Mouse (Mus musculus) layer of hippocampus, adult 18-20 months (tissue): Measurements from ENCODE around the gene Creb3l4. TPM values are rescaled to one million over a fixed set of nuclear protein-coding genes. Genes with fewer than 3 reads are reported as not detected.

Source experiments
- DNase-seq, 2 experiments: peaks; one replicate each; pipeline ENCODE4 v3.0.0; 2022; ENCODE audit warnings: low spot score in 2 of 2
- total RNA-seq, 2 experiments: library from RNA; stranded (reverse); gene quantifications; 2 replicates each; pipeline ENCODE4 v1.2.3; 2021

Gene Creb3l4
- total RNA-seq, 2 experiments from 2014 or later, result 0.41 TPM; not detected in 1

GRCm38 (mm10) chr3:90241251-90241650 lies 2.1 kb downstream of the Creb3l4 start:
- no peak for DNase-seq

- peak; percentile 95 to 98 for DNase-seq
These were observed 11.6 kb downstream of the Creb3l4 start, which contains the start of gene Jtb for GRCm38 (mm10) chr3:90231507-90232333. Gene Jtb (plus strand): TSS chr3:90231597.

- no peak for DNase-seq
These were observed 12.2 kb downstream of the Creb3l4 start for GRCm38 (mm10) chr3:90231075-90231474.

GRCm38 (mm10) chr3:90224331-90224730 lies 19.0 kb downstream of the Creb3l4 start:
- no peak for DNase-seq

- DNase-seq, result no peak
These were observed 20.4 kb downstream of the Creb3l4 start for GRCm38 (mm10) chr3:90222941-90223340.

GRCm38 (mm10) chr3:90222455-90222854 lies 20.9 kb downstream of the Creb3l4 start:
- DNase-seq, result no peak

GRCm38 (mm10) chr3:90221123-90221522 lies 22.2 kb downstream of the Creb3l4 start:
- DNase-seq, result no peak

- DNase-seq, result peak; percentile 30 to 36
These were observed 22.8 kb downstream of the Creb3l4 start for GRCm38 (mm10) chr3:90220531-90220951.

GRCm38 (mm10) chr3:90220088-90220487 lies 23.2 kb downstream of the Creb3l4 start:
- peak; percentile 38 to 81 for DNase-seq

- no peak for DNase-seq
These were observed 27.4 kb downstream of the Creb3l4 start for GRCm38 (mm10) chr3:90215825-90216380.

- DNase-seq, result peak in 1 of 2 experiments; percentile 14
These were observed 29.2 kb downstream of the Creb3l4 start for GRCm38 (mm10) chr3:90213956-90214684.

GRCm38 (mm10) chr3:90213377-90213866 lies 29.9 kb downstream of the Creb3l4 start, which contains the start of the genes Rps27 and Rab13:
Gene Rps27 (minus strand): TSS chr3:90213651.
Gene Rab13 (plus strand): TSS chr3:90213695.
- peak; percentile 88 to 96 for DNase-seq

- DNase-seq, result no peak
These were observed 30.6 kb downstream of the Creb3l4 start for GRCm38 (mm10) chr3:90212723-90213122.

- no peak for DNase-seq
These were observed 31.6 kb downstream of the Creb3l4 start for GRCm38 (mm10) chr3:90211475-90212398.

- DNase-seq, result no peak
These were observed 33.3 kb downstream of the Creb3l4 start for GRCm38 (mm10) chr3:90209908-90210566.

GRCm38 (mm10) chr3:90208662-90209061 lies 34.6 kb downstream of the Creb3l4 start:
- no peak for DNase-seq

- DNase-seq, result no peak
These were observed 38.7 kb downstream of the Creb3l4 start for GRCm38 (mm10) chr3:90204582-90204981.

- no peak for DNase-seq
These were observed 39.7 kb downstream of the Creb3l4 start for GRCm38 (mm10) chr3:90203619-90204018.

GRCm38 (mm10) chr3:90202884-90203283 lies 40.4 kb downstream of the Creb3l4 start:
- no peak for DNase-seq

GRCm38 (mm10) chr3:90197548-90197947 lies 45.8 kb downstream of the Creb3l4 start:
- no peak for DNase-seq
